Mouse (Mus musculus) brain, embryonic 14.5 days (tissue): Measurements from ENCODE around the gene Lingo3.

Experiments
- CTCF ChIP-seq: fragments of 200-500 bp; IDR thresholded peaks from 2 replicates; pipeline ENCODE4 v1.5.1; 2012; ENCODE audit warnings: inconsistent platforms, mild to moderate bottlenecking, moderate library complexity, borderline replicate concordance; ENCODE audit not compliant: insufficient read depth, insufficient read length; ENCODE audit errors: extremely low read depth
- POLR2A ChIP-seq: fragments of 200-500 bp; IDR thresholded peaks from 2 replicates; pipeline ENCODE4 v1.6.1; 2012; ENCODE audit warnings: mild to moderate bottlenecking, inconsistent platforms, borderline replicate concordance; ENCODE audit not compliant: poor library complexity, insufficient read depth, insufficient read length, severe bottlenecking; ENCODE audit errors: extremely low read depth

DNA sequence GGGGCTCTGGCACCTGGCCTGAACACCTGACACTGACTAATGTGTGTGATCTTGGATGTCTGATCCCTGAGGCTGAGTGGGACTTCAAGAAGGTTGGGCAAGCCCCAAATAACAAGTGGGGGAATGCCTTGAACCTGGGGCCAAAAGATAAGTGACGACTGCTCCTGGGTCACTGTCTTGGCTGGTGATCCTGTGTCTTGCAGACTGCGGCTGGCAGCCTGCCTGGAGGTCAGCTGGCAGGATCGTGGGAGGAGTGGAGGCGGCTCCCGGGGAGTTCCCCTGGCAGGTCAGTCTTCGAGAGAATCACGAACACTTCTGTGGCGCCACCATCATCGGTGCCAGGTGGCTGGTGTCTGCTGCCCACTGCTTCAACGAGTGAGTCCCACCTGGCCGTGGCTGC is 43.3 kb upstream of the Lingo3 start:
- no peak for TF ChIP-seq POLR2A
- TF ChIP-seq CTCF = no peak
